Mouse (Mus musculus) lung, postnatal 0 days (tissue): ENCODE data around the gene Cux1.

ENCODE experiments used
- CTCF ChIP-seq: IDR thresholded peaks from 2 replicates; pipeline ENCODE4 v1.5.1; 2016; ENCODE audit warnings: antibody characterized with exemption, mild to moderate bottlenecking
- EP300 ChIP-seq: IDR thresholded peaks from 2 replicates; pipeline ENCODE4 v1.6.1; 2016; ENCODE audit warnings: antibody characterized with exemption, mild to moderate bottlenecking, control low read depth

GRCm38 (mm10) chr5:136442238-136443187 lies 124.8 kb downstream of the Cux1 start:
- no peak for TF ChIP-seq CTCF
- TF ChIP-seq EP300 = no peak
